Mouse (Mus musculus) small intestine, adult 2 months (tissue): ENCODE results near the gene Fam71b.

Experiments
- CTCF ChIP-seq: fragments of 200-500 bp; IDR thresholded peaks from 2 replicates; pipeline ENCODE4 v1.5.1; 2012; ENCODE audit warnings: low read depth, mild to moderate bottlenecking, control low read depth, inconsistent platforms, low read length, moderate library complexity, mixed read lengths; ENCODE audit not compliant: insufficient replicate concordance, insufficient read length; ENCODE audit errors: extremely low read depth
- POLR2A ChIP-seq: fragments of 200-500 bp; IDR thresholded peaks from 2 replicates; pipeline ENCODE4 v1.6.1; 2012; ENCODE audit warnings: low read depth, mild to moderate bottlenecking, control low read depth, inconsistent platforms, low read length, moderate library complexity

- TF ChIP-seq CTCF = no peak
- TF ChIP-seq POLR2A = no peak
Observed at GRCm38 (mm10) chr11:46398933-46399383, 2.6 kb downstream of the Fam71b start.
